Mouse (Mus musculus): Measurements from ENCODE around the gene Golph3. TPM values are rescaled to one million over a fixed set of nuclear protein-coding genes. Genes with fewer than 3 reads are reported as not detected.

Golph3 gene
- polyA plus RNA-seq, 1 experiment from 2014 or later: 98.0 TPM

- ATAC-seq (replicated peaks; ENCODE audit: low FRiP score, low TSS enrichment, low read depth): no peak
These were observed 34.7 kb downstream of the Golph3 start for GRCm38 (mm10) chr15:12355907-12356306.

GRCm38 (mm10) chr15:12357459-12357858 is 36.2 kb downstream of the Golph3 start:
- no peak for DNase-seq (ENCODE audit: low spot score)
- Histone ChIP-seq H3K4me2 (ENCODE audit: low read length) (no peak overlapping the region), H3K27ac (ENCODE audit: low read depth) (no peak overlapping the region), H3K36me3 (ENCODE audit: control insufficient read depth, insufficient read depth, low read length) (peaks cover 51% of the 10 kb centered on the region), H3K9ac (ENCODE audit: low read length) (no peak overlapping the region), H3K4me3 (ENCODE audit: low read depth, low read length) (no peak overlapping the region), H3K4me1 (replicated peaks; ENCODE audit: control insufficient read depth, insufficient read depth, low read length) (no peaks in the 10 kb centered on the region), H3K27me3 (replicated peaks; ENCODE audit: control insufficient read depth, insufficient read depth, low read length) (no peaks in the 10 kb centered on the region), H3K9me3 (ENCODE audit: control insufficient read depth, low read length) (no peaks in the 10 kb centered on the region)
- ATAC-seq (replicated peaks; ENCODE audit: low FRiP score, low TSS enrichment, low read depth): no peak

More at GRCm38 (mm10) chr15:12355907-12356306, 34.7 kb downstream of the Golph3 start:
- H3K27ac ChIP-seq (ENCODE audit: low read depth): 0 out of 2 replicates have a peak overlapping the region, but pooled peaks have one; percentile 10
- no peak overlapping the region for H3K4me3 ChIP-seq (ENCODE audit: low read depth, low read length)
- 62% methylated on average over 7 of the region's 7 CpGs for WGBS
- H3K27me3 ChIP-seq (replicated peaks; ENCODE audit: control insufficient read depth, insufficient read depth, low read length): no peaks in the 10 kb centered on the region
- H3K9ac ChIP-seq (ENCODE audit: low read length): no peak overlapping the region
- DNase-seq (ENCODE audit: low spot score): no peak
- H3K36me3 ChIP-seq (ENCODE audit: control insufficient read depth, insufficient read depth, low read length): peaks cover 53% of the 10 kb centered on the region
- H3K9me3 ChIP-seq (ENCODE audit: control insufficient read depth, low read length): no peaks in the 10 kb centered on the region
- no peak overlapping the region for H3K4me2 ChIP-seq (ENCODE audit: low read length)
- no peaks in the 10 kb centered on the region for H3K4me1 ChIP-seq (replicated peaks; ENCODE audit: control insufficient read depth, insufficient read depth, low read length)

- no peak overlapping the region for H3K4me2 ChIP-seq (ENCODE audit: low read length)
- DNase-seq (ENCODE audit: low spot score) (no peak), ATAC-seq (replicated peaks; ENCODE audit: low FRiP score, low TSS enrichment, low read depth) (no peak; the same call in 1 of the 2 replicates)
- no peaks in the 10 kb centered on the region for H3K4me1 ChIP-seq (replicated peaks; ENCODE audit: control insufficient read depth, insufficient read depth, low read length)
- no peak overlapping the region for H3K9ac ChIP-seq (ENCODE audit: low read length)
- WGBS: 93% methylated on average over 5 of the region's 5 CpGs
- H3K9me3 ChIP-seq (ENCODE audit: control insufficient read depth, low read length): no peaks in the 10 kb centered on the region
- no peaks in the 10 kb centered on the region for H3K27me3 ChIP-seq (replicated peaks; ENCODE audit: control insufficient read depth, insufficient read depth, low read length)
- H3K36me3 ChIP-seq (ENCODE audit: control insufficient read depth, insufficient read depth, low read length): peaks cover 43% of the 10 kb centered on the region
- H3K27ac ChIP-seq (ENCODE audit: low read depth): no peak overlapping the region
- no peak overlapping the region for H3K4me3 ChIP-seq (ENCODE audit: low read depth, low read length)
These were observed 37.1 kb downstream of the Golph3 start for GRCm38 (mm10) chr15:12358384-12358783.

- Histone ChIP-seq H3K9ac (ENCODE audit: low read length) (no peak overlapping the region), H3K4me3 (ENCODE audit: low read depth, low read length) (no peak overlapping the region), H3K4me1 (replicated peaks; ENCODE audit: control insufficient read depth, insufficient read depth, low read length) (no peaks in the 10 kb centered on the region), H3K9me3 (ENCODE audit: control insufficient read depth, low read length) (no peaks in the 10 kb centered on the region), H3K4me2 (ENCODE audit: low read length) (no peak overlapping the region), H3K27ac (ENCODE audit: low read depth) (no peak overlapping the region), H3K27me3 (replicated peaks; ENCODE audit: control insufficient read depth, insufficient read depth, low read length) (no peaks in the 10 kb centered on the region), H3K36me3 (ENCODE audit: control insufficient read depth, insufficient read depth, low read length) (peaks cover 20% of the 10 kb centered on the region)
- ATAC-seq (replicated peaks; ENCODE audit: low FRiP score, low TSS enrichment, low read depth) (no peak), DNase-seq (ENCODE audit: low spot score) (no peak)
- WGBS: 73% methylated on average over 19 of the region's 19 CpGs
These were observed 39.4 kb downstream of the Golph3 start for GRCm38 (mm10) chr15:12360519-12361212.

GRCm38 (mm10) chr15:12362001-12362700 is 40.9 kb downstream of the Golph3 start:
- Histone ChIP-seq H3K4me3 (ENCODE audit: low read depth, low read length) (no peak overlapping the region), H3K36me3 (ENCODE audit: control insufficient read depth, insufficient read depth, low read length) (peaks cover 18% of the 10 kb centered on the region), H3K9me3 (ENCODE audit: control insufficient read depth, low read length) (no peaks in the 10 kb centered on the region), H3K9ac (ENCODE audit: low read length) (no peak overlapping the region), H3K4me2 (ENCODE audit: low read length) (no peak overlapping the region), H3K27ac (ENCODE audit: low read depth) (no peak overlapping the region), H3K4me1 (replicated peaks; ENCODE audit: control insufficient read depth, insufficient read depth, low read length) (no peaks in the 10 kb centered on the region), H3K27me3 (replicated peaks; ENCODE audit: control insufficient read depth, insufficient read depth, low read length) (no peaks in the 10 kb centered on the region)
- WGBS: 90% methylated on average over 14 of the region's 14 CpGs
- ATAC-seq (replicated peaks; ENCODE audit: low FRiP score, low TSS enrichment, low read depth) (no peak), DNase-seq (ENCODE audit: low spot score) (peak; percentile 37)

GRCm38 (mm10) chr15:12362701-12363040 is 41.4 kb downstream of the Golph3 start:
- no peaks in the 10 kb centered on the region for H3K9me3 ChIP-seq (ENCODE audit: control insufficient read depth, low read length)
- peaks cover 18% of the 10 kb centered on the region for H3K36me3 ChIP-seq (ENCODE audit: control insufficient read depth, insufficient read depth, low read length)
- no peak overlapping the region for H3K9ac ChIP-seq (ENCODE audit: low read length)
- H3K27ac ChIP-seq (ENCODE audit: low read depth): no peak overlapping the region
- H3K4me2 ChIP-seq (ENCODE audit: low read length): no peak overlapping the region
- no peaks in the 10 kb centered on the region for H3K4me1 ChIP-seq (replicated peaks; ENCODE audit: control insufficient read depth, insufficient read depth, low read length)
- H3K4me3 ChIP-seq (ENCODE audit: low read depth, low read length): no peak overlapping the region
- H3K27me3 ChIP-seq (replicated peaks; ENCODE audit: control insufficient read depth, insufficient read depth, low read length): no peaks in the 10 kb centered on the region
- ATAC-seq (replicated peaks; ENCODE audit: low FRiP score, low TSS enrichment, low read depth) (no peak), DNase-seq (ENCODE audit: low spot score) (peak; percentile 16)
- 83% methylated on average over 6 of the region's 6 CpGs for WGBS

GRCm38 (mm10) chr15:12364096-12364495 is 42.8 kb downstream of the Golph3 start:
- Histone ChIP-seq H3K36me3 (ENCODE audit: control insufficient read depth, insufficient read depth, low read length) (peaks cover 15% of the 10 kb centered on the region), H3K4me2 (ENCODE audit: low read length) (no peak overlapping the region), H3K9me3 (ENCODE audit: control insufficient read depth, low read length) (no peaks in the 10 kb centered on the region), H3K27me3 (replicated peaks; ENCODE audit: control insufficient read depth, insufficient read depth, low read length) (no peaks in the 10 kb centered on the region), H3K9ac (ENCODE audit: low read length) (no peak overlapping the region), H3K4me3 (ENCODE audit: low read depth, low read length) (no peak overlapping the region), H3K4me1 (replicated peaks; ENCODE audit: control insufficient read depth, insufficient read depth, low read length) (no peaks in the 10 kb centered on the region), H3K27ac (ENCODE audit: low read depth) (no peak overlapping the region)
- no peak for ATAC-seq (replicated peaks; ENCODE audit: low FRiP score, low TSS enrichment, low read depth)
- no peak for DNase-seq (ENCODE audit: low spot score)
- 84% methylated on average over 4 of the region's 4 CpGs for WGBS

- no peak for DNase-seq (ENCODE audit: low spot score)
- Histone ChIP-seq H3K4me3 (ENCODE audit: low read depth, low read length) (no peak overlapping the region), H3K36me3 (ENCODE audit: control insufficient read depth, insufficient read depth, low read length) (peaks cover 13% of the 10 kb centered on the region), H3K4me2 (ENCODE audit: low read length) (no peak overlapping the region), H3K4me1 (replicated peaks; ENCODE audit: control insufficient read depth, insufficient read depth, low read length) (no peaks in the 10 kb centered on the region), H3K9ac (ENCODE audit: low read length) (no peak overlapping the region), H3K27ac (ENCODE audit: low read depth) (no peak overlapping the region), H3K9me3 (ENCODE audit: control insufficient read depth, low read length) (no peaks in the 10 kb centered on the region), H3K27me3 (replicated peaks; ENCODE audit: control insufficient read depth, insufficient read depth, low read length) (no peaks in the 10 kb centered on the region)
- ATAC-seq (replicated peaks; ENCODE audit: low FRiP score, low TSS enrichment, low read depth): no peak
- WGBS: 78% methylated on average over 15 of the region's 15 CpGs
These were observed 44.3 kb downstream of the Golph3 start for GRCm38 (mm10) chr15:12365416-12366071.

Measured in intestine, embryonic 14.5 days (tissue).